Mouse (Mus musculus) kidney, postnatal 36 days (tissue): ENCODE data around the gene Cdca3.
"Not testable (repeated sequence)": the region's sequence is repeated elsewhere in the genome, so short reads cannot be mapped to it uniquely, and the experiment has no call there.

Source experiments
- DNase-seq, 2 experiments: peaks; one replicate each; pipeline ENCODE4 v3.0.0; 2021 to 2022; ENCODE audit warnings: mixed read lengths in 2 of 2

Cdca3 gene

DNA sequence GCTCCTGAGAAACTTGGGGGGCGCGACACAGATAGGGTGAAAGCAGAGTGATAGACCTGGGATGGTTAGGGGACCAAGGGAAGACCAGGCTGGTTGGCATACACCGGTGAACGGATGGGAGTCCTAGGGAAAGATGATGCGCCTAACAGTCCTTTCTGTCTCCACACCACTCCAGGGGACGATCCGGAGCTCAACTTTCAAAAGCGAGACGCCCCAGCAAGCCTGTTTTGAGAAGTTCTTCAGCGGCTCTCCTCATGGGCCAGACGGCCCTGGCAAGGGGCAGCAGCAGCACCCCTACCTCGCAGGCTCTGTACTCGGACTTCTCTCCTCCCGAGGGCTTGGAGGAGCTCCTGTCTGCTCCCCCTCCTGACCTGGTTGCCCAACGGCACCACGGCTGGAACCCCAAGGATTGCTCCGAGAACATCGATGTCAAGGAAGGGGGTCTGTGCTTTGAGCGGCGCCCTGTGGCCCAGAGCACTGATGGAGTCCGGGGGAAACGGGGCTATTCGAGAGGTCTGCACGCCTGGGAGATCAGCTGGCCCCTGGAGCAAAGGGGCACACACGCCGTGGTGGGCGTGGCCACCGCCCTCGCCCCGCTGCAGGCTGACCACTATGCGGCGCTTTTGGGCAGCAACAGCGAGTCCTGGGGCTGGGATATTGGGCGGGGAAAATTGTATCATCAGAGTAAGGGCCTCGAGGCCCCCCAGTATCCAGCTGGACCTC, 20.1 kb upstream of the Cdca3 start:
- peak; percentile 87 to 93 for DNase-seq

DNA sequence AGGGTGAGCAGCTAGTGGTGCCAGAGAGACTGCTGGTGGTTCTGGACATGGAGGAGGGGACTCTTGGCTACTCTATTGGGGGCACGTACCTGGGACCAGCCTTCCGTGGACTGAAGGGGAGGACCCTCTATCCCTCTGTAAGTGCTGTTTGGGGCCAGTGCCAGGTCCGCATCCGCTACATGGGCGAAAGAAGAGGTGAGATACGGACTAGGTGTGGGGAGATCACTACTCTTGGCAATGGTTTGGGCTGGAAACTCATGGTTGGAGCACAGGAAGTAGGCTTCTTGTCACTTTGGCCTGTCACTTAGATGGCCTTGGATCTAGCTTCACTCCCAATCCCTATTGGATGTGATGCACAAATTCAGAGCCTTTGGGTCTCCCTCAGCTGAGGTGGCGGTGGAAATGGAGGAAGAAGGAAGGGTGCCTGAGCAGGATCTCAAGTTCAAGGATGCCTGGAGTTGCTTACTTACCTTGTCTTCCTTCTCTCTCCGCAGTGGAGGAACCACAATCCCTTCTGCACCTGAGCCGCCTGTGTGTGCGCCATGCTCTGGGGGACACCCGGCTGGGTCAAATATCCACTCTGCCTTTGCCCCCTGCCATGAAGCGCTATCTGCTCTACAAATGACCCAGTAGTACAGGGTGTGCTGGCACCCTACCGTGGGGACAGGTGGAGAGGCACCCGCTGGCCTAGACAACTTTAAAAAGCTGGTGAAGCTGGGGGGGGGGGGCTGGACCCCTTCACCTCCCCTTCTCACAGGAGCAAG, 19.4 kb upstream of the Cdca3 start:
- DNase-seq = no peak

GRCm38 (mm10) chr6:124810566-124811402, 18.6 kb upstream of the Cdca3 start:
- DNase-seq = not testable (repeated sequence)

DNA sequence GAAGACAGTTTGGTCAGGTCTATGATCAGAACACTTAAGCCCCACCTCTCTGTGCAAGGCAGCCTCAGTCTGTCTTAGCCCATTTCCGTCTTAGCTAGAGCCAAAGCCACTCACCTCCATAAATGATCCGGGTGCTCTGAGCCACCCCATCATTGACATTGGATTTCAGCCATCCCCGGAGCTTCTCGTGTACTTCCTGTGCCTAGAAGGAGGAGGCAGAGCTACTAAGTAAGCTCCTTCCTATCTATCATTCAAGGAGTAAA, 18.0 kb upstream of the Cdca3 start:
- DNase-seq = no peak

DNA sequence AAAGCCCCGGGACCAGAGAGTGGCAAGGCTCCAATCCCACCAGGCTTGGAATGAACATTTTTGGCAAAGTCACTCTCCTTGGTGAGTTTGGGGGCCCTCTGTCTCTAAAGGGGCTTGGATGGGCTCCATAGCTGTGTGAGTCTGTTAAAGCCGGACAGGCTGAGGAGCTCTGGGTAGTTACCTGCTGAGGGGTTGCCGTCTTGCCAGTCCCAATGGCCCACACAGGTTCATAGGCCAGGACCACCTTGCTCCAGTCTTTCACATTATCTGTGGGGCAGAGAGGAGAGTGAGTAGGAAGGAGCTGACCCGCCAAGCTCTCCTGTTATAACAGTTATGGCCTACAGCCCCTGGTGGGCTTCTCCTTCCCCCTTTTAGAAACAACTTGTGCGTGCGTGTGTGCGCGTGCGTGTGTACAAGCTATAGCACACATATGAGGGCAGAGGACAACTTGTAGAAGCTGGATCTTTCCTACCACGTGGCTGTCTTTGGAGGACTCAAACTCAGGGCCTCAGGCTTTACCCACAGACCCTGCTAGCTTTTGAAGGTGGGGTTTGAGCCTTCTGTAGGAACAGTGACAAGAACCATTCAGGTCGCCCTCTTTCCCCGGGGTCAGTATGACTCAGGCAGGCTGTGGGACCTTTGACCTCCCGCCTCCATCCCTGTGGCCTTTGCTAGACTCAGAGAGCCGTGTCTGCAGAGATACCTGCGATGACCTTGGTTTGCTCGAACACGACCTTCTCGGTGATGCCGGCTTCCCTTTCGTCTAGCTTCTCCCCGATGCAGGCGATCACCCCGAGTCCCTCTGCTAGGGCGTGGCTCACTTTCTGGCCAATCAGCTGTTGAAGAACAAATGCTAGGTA, 17.4 kb upstream of the Cdca3 start:
- peak in 1 of 2 experiments; percentile 50 for DNase-seq

DNA sequence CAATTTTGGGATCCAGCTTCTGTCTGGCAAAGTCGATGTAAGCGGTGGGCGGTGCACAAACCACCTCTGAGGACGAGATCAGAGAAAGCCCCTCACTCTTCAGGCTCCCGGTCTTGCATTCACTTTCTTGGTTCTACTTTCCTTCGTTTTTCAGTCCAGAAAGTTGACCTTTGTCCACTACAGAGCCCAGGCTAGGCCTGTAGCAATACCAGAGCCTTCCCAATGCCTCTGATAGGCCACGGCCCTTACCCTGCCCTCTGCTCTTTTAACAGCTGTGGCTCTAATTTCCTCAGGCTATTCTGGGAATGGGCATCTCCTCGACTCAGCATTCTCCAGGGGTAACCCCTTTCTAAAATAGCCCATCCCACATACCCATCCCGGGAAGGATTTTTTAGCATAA, 16.5 kb upstream of the Cdca3 start:
- DNase-seq = peak; percentile 45 to 51

DNA sequence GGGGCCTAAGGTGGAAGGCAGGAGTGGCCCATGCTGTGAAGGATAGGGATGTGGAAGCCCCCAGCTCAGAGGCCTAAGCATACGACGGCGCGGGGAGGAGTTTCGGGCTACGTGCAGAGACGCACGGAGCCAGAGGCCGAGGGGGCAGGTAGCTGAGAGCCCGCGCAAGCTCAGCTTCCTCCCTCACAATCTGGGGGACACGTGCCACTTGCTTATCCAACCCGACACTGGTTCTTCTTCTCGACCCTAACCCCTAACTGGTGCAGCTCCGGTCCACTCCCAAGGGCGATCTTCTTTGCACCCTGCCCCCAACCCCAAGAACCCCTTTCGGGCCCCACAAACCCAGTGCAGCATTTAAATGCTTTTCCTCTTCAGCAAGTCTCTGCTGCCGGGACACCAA, 15.9 kb upstream of the Cdca3 start:
- DNase-seq = peak; percentile 64 to 78

DNA sequence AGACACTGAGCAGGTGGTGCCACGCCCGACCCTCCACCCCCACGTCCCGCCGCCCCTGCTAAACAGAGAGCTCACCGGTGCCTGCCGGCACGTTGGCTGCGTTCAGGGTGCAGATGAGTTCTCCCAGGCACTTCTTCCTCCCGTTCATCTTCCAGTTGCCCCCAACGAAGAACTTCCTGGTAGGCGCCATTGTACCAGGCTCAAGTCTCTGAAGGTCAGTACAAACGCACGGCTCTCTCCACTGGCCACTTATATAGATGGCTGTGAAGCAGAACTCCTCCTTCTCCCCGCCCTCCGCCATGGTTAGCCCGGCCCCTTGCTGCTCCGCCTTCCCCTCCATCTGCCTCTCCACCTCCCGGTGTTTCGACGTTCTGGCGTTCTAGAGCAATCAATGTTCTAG, 15.4 kb upstream of the Cdca3 start, which contains the start of gene Tpi1:
Gene Tpi1 (minus strand): TSS at position 364 of the 400 bp plus-strand sequence.
- peak; percentile 93 for DNase-seq

- DNase-seq = no peak
Measured at GRCm38 (mm10) chr6:124814448-124814847, 14.9 kb upstream of the Cdca3 start.

DNA sequence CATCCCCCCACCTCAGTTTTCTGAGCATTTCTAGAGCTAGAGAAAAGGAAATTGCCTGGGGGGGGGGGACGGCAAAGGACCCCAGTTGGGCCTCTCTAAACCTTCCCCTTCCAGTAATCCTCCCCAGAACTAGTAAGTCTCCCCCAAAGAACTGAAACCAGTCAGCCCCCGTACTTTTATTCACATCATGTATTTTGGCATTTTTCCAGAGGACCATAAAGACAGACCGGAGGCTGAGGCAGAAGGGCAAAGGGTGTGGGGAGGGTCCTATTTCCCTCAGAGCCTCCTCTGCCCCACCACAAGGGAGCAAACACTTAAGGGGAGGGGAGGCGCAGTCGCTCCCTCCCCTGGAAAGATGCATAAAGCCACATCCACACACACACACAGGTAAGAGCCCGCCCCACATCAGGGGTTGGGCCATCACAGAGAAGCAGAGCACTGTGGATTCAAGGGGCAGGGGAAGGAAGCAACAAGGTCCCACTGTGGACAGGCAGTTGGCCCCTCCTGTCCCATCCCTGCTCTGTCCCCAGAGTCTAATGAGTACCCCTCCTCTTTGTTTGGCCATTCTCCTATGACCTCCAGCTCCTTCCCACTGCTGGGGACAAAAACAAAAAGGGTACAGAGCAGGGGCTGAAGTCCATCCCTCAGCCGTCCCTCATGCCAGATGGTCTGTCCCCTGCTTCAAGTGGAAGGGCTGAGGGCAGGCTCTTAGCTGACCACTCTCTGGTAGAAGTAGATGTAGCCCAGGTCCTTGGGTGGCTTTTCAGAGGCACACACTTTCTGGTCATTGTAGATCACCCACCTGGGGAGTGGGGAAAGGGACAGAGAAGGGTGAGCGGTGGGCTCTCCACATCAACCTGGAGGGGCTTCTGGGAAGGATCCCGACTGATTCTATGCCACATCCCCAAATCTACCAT, 14.2 kb upstream of the Cdca3 start:
- no peak for DNase-seq

- DNase-seq = no peak
Measured at GRCm38 (mm10) chr6:124816611-124817010, 12.7 kb upstream of the Cdca3 start.

DNA sequence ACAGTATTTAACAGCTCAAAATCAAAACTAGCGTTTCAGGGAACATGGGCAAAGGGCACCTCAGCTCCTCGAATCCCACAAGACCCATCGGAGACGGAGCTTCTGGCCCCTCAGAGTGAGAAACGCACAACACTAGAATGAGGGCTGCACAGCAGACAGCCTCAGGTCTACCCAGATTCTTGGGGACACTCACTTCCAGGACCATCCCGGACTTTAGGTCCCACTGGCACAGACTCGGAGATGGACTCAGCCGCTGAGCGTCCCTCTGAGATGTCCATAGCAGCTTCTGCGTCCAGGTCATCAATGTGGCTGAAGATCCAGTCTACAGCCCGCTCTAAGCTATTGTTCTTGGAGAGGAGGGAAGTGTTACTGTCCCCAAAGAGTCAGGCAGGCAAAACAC, 12.2 kb upstream of the Cdca3 start:
- DNase-seq = no peak

GRCm38 (mm10) chr6:124817563-124817962, 11.8 kb upstream of the Cdca3 start:
- no peak for DNase-seq

DNA sequence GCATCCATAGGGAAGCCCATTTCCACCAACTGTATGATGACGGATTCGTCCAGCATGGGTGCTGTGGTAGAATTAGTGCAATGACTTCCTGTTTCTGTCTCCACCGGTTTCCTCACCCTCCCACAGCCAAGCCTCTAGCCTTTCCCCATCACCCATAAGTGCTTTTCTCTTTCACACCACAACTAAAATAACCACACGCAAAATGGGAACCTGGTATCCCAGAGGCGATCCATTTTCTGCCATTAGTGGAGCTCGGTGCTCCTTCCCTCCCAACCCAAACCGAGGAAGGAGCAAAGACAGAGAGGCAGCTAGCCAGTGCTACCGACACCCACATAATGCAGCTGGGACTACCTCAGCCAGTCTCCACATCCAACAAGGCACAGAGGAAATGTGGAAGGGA, 11.4 kb upstream of the Cdca3 start:
- no peak for DNase-seq

- DNase-seq = no peak
Measured at GRCm38 (mm10) chr6:124820891-124821290, 8.5 kb upstream of the Cdca3 start.

DNA sequence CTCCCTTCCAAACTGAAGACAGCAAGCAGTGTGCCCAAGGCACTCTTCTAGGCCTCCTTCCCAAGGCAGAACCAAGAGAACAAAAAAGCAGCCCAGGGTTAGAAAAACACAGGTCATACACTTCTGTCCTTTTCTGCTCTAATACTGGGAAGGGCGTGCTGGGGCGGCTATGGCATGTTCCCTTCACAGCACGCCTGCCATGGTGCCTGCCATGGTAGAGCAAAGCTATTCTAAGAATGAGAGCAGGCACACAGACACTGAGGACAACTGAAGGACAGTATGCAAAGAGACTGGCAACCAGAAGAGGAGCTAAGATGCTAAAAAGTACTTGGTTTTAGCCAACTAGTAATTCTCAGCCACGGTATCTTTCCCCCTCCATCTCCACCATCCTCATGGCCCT, 7.3 kb upstream of the Cdca3 start:
- DNase-seq = no peak

DNA sequence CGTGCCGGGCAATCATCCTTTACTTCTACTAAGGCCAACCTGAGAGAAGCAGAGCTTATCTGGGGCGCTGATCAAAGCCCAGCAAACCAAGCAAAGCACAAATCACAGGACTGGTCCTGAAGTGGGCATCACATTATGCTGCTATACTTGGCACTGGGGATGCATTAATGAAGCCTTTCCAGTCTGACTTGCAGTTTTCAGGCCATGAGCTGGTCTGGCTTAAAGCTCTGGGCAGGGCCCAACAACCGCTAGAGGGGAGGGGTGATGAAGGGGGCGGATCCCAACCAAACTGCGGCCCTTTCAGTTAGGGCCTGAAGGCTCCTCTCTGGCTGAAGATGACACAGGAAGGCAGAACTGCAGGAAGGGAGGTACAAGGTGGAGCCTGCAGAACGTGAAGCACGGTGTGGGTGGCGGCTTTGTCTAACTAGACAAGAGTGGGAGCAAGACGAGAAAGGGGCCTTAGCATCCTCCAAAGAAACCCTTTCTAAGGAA, 1.2 kb upstream of the Cdca3 start:
- DNase-seq = peak; percentile 58

- DNase-seq = peak; percentile 94 to 98
Measured at GRCm38 (mm10) chr6:124829799-124830700, 703 bp downstream of the Cdca3 start.

- DNase-seq = not testable (repeated sequence)
Measured at GRCm38 (mm10) chr6:124831199-124831598, 1.9 kb downstream of the Cdca3 start.

DNA sequence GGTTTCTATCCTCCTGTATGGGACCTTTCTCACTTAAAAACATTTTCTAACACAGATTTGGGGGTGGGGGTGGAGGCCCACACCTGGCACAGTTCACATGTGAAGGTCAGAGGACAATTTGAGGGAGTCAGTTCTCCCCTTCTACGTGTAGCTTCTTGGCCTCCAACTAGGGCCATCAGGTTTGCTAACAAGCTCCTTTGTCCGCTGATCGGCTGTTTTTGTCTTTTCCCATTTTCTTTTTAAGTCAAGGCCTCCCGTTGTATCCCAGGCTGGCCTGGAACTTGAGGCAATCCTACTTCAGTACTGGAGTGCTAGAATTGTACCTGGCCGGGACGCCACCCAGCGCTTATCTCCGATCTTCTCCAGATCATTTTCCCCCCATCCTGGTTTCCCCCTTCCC, 2.3 kb downstream of the Cdca3 start:
- DNase-seq = no peak
